Mouse (Mus musculus): ENCODE data around the gene Cela2a.

- TF ChIP-seq CTCF (IDR thresholded peaks at IDR 0.05; ENCODE audit: low read depth, low read length) (no peak), TAL1 (conservative IDR thresholded peaks at IDR 0.05; ENCODE audit: low read depth, low read length) (no peak), GATA1 (IDR thresholded peaks at IDR 0.05; ENCODE audit: borderline replicate concordance, low read length) (no peak), GATA2 (IDR thresholded peaks at IDR 0.05; ENCODE audit: borderline replicate concordance, low read depth, low read length) (no peak), POLR2AphosphoS5 (IDR thresholded peaks at IDR 0.05; ENCODE audit: insufficient replicate concordance, low read depth, low read length) (no peak)
These were observed 42.1 kb upstream of the Cela2a start for GRCm38 (mm10) chr4:141868051-141868450.
